8 mouse cellular contexts compared by ENCODE assay signal in the genomic region with DNA sequence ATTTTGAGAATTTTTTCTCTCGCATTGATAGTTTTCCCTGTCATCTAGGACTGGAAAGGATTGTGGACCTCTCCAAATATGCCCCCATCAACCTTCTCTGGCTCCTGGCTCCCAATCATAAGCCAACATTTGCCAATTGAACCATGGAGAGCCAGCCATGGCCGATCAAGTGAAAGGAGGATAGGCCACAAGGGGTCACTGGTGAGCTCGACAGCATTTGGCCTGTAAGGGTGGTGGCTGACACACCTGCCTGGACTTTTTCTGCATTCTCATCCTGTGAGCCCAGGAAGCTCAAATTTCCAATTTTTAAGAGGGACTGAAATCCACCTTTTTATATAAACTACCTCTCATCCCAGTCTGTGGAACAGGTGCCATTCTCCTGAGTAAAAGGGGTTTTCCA. TPM values are rescaled to one million over a fixed set of nuclear protein-coding genes. Genes with fewer than 3 reads are reported as not detected.
A peak's percentile ranks its signal among the peaks of the same experiment; 100 is the strongest.
DNase-seq lines count a peak whose midpoint lies in the region; ATAC-seq and TF ChIP-seq lines count a peak whose summit lies in the region.

No protein-coding gene starts in this region.

- TF ChIP-seq POLR2A in brain, embryonic 14.5 days (IDR thresholded peaks at IDR 0.05; ENCODE audit: borderline replicate concordance, extremely low read depth, insufficient read depth, insufficient read length, poor library complexity, severe bottlenecking) = no peak

- TF ChIP-seq CTCF in brain, embryonic 14.5 days (IDR thresholded peaks at IDR 0.05; ENCODE audit: borderline replicate concordance, extremely low read depth, insufficient read depth, insufficient read length) = peak; percentile 60

- intact Hi-C loops in left cerebral cortex, postnatal 4 days (cut with DNase I) = loop anchor here (5.0 kb wide), 1 partner anchor 680 kb away; no protein-coding TSS in a partner anchor

- ATAC-seq in frontal cortex, adult (ENCODE audit: low TSS enrichment) = no peak

- peak; percentile 7 to 64 for DNase-seq in adrenal gland, adult (ENCODE audit: inconsistent age in 2 of 2, low spot score in 1 of 2)
- no peak for DNase-seq in adrenal gland, postnatal 4 days (ENCODE audit: low spot score in 2 of 2)
- peak; percentile 16 for DNase-seq in left cerebral cortex, postnatal 4 days
- DNase-seq in left cerebral cortex, adult 9 months (ENCODE audit: low spot score in 2 of 2) = no peak
- DNase-seq in brain, embryonic 14.5 days (ENCODE audit: low read depth) = no peak
- DNase-seq in lung, postnatal 14 days = peak; percentile 21
- no peak for DNase-seq in layer of hippocampus, adult 8-10 months (ENCODE audit: low spot score in 2 of 2)

RNA-seq across cellular contexts. Expression of gene Egfem1, which starts 50.0 kb away (rescaled TPM):
- under 1 TPM; 0.45 TPM for total RNA-seq in adrenal gland, postnatal 4 days (2021)
- total RNA-seq in left cerebral cortex, postnatal 4 days (2021) = 10 to 100 TPM; 22.0 to 27.1 TPM
- polyA plus RNA-seq in brain, embryonic 14.5 days (2012; rRNA removed) = 6.6 and 7.6 TPM in 2 replicates
- 10 to 100 TPM; 27.9 to 44.9 (median 36.0) TPM for total RNA-seq in layer of hippocampus, adult 8-10 months (2022)

Comparison
In these comparisons a context has a peak if more than half of its experiments do, and no peak if none do; other contexts are left out.
1. DNase-seq: peak in adrenal gland, adult (2 of 2), left cerebral cortex, postnatal 4 days (single experiment) and lung, postnatal 14 days (single experiment); none in adrenal gland, postnatal 4 days (0 of 2), left cerebral cortex, adult 9 months (0 of 2), brain, embryonic 14.5 days (single experiment) and layer of hippocampus, adult 8-10 months (0 of 2).
2. RNA of gene Egfem1, which starts 50.0 kb away (total RNA-seq): 27.9 to 44.9 TPM in layer of hippocampus, adult 8-10 months and 22.0 to 27.1 TPM in left cerebral cortex, postnatal 4 days; 0.45 TPM in adrenal gland, postnatal 4 days; every median in the first group is over 10 times any median in the second.